ENCODE assay signal across 11 mouse cellular contexts in genomic region chr8:70655469-70655868, GRCm38 (mm10). TPM values are rescaled to one million over a fixed set of nuclear protein-coding genes. Genes with fewer than 3 reads are reported as not detected.
DNase-seq lines count a peak whose midpoint lies in the region; ATAC-seq and TF ChIP-seq lines count a peak whose summit lies in the region.
"Had no signal": no experiment of that assay in that cellular context is flagged by ENCODE, and none has a peak within 500 bp of the region (broad histone marks: within the 10 kb centered on the region; RNA-seq: fewer than 3 reads in every experiment).

No protein-coding gene starts in this region.

- 65% methylated on average over 2 of the region's 2 CpGs for WGBS in stomach, embryonic 16.5 days
- WGBS in stomach, postnatal 0 days, result 67% methylated on average over 2 of the region's 2 CpGs
- WGBS in hindbrain, embryonic 11.5 days, result 23% methylated on average over 2 of the region's 2 CpGs
- 9% methylated on average over 2 of the region's 2 CpGs for WGBS in midbrain, embryonic 12.5 days

- DNase-seq in stomach, postnatal 0 days (ENCODE audit: low spot score), result no peak
- peak; percentile 65 for DNase-seq in hindbrain, embryonic 11.5 days (ENCODE audit: low spot score)
- no peak for DNase-seq in left cerebral cortex, adult 11 months (ENCODE audit: low spot score)
- DNase-seq in cerebellum, adult 9-11 months, result no peak
- DNase-seq in lung, postnatal 4 days, result no peak
- DNase-seq: kidney, adult 18-20 months; kidney, postnatal 4 days; lung, adult 18-20 months; thymus, postnatal 25 days had no signal

- H3K9me3 ChIP-seq in stomach, embryonic 16.5 days (replicated peaks; ENCODE audit: control insufficient read depth, low read length), result no peaks in the 10 kb centered on the region
- H3K9me3 ChIP-seq in stomach, postnatal 0 days (ENCODE audit: control insufficient read depth, low read length), result no peaks in the 10 kb centered on the region
- no peaks in the 10 kb centered on the region for H3K9me3 ChIP-seq in hindbrain, embryonic 11.5 days (ENCODE audit: control insufficient read depth, low read length)
- H3K9me3 ChIP-seq in midbrain, embryonic 12.5 days, result no peaks in the 10 kb centered on the region

- no peak for TF ChIP-seq EP300 in stomach, postnatal 0 days (optimal IDR thresholded peaks at IDR 0.05)

- H3K9ac ChIP-seq in stomach, embryonic 16.5 days (ENCODE audit: low read length), result no peak overlapping the region; the same call in 1 of the 2 replicates
- H3K9ac ChIP-seq in stomach, postnatal 0 days (ENCODE audit: low read length), result no peak overlapping the region
- peak overlapping the region; percentile 49 for H3K9ac ChIP-seq in hindbrain, embryonic 11.5 days (ENCODE audit: low read depth, low read length)
- no peak overlapping the region for H3K9ac ChIP-seq in midbrain, embryonic 12.5 days (replicated peaks)

- no peak for ATAC-seq in stomach, embryonic 16.5 days (ENCODE audit: insufficient read depth, low FRiP score)
- no peak for ATAC-seq in stomach, postnatal 0 days (ENCODE audit: low FRiP score, low TSS enrichment)
- no peak for ATAC-seq in hindbrain, embryonic 11.5 days (ENCODE audit: low FRiP score)
- no peak for ATAC-seq in midbrain, embryonic 12.5 days (ENCODE audit: low FRiP score, low read depth)

- TF ChIP-seq CTCF in stomach, postnatal 0 days (IDR thresholded peaks at IDR 0.05; ENCODE audit: low read depth), result no peak

- H3K27me3 ChIP-seq in stomach, embryonic 16.5 days (ENCODE audit: control insufficient read depth, insufficient read depth, low read length), result no peaks in the 10 kb centered on the region
- H3K27me3 ChIP-seq in stomach, postnatal 0 days (ENCODE audit: control insufficient read depth, insufficient read depth, low read length), result no peaks in the 10 kb centered on the region
- no peaks in the 10 kb centered on the region for H3K27me3 ChIP-seq in hindbrain, embryonic 11.5 days (ENCODE audit: control insufficient read depth, insufficient read depth, low read length)
- H3K27me3 ChIP-seq in midbrain, embryonic 12.5 days, result no peaks in the 10 kb centered on the region

- H3K36me3 ChIP-seq in stomach, embryonic 16.5 days (ENCODE audit: control insufficient read depth, insufficient read depth, low read length), result 0 out of 2 replicates have a peak, but pooled peaks cover 6% of the 10 kb centered on the region
- H3K36me3 ChIP-seq in stomach, postnatal 0 days (ENCODE audit: control insufficient read depth, insufficient read depth, low read length), result peaks cover 11% of the 10 kb centered on the region
- H3K36me3 ChIP-seq in hindbrain, embryonic 11.5 days (ENCODE audit: control insufficient read depth, insufficient read depth, low read length), result peaks cover 9% of the 10 kb centered on the region; the same call in 1 of the 2 replicates
- H3K36me3 ChIP-seq in midbrain, embryonic 12.5 days, result peaks cover 28% of the 10 kb centered on the region

- peak overlapping the region; percentile 11; the same call in 1 of the 2 replicates for H3K27ac ChIP-seq in stomach, embryonic 16.5 days (ENCODE audit: low read length)
- no peak overlapping the region for H3K27ac ChIP-seq in stomach, postnatal 0 days (replicated peaks)
- H3K27ac ChIP-seq in hindbrain, embryonic 11.5 days (ENCODE audit: low read depth, low read length), result peak overlapping the region; percentile 98
- peak overlapping the region; percentile 96 for H3K27ac ChIP-seq in midbrain, embryonic 12.5 days (replicated peaks)

- H3K4me1 ChIP-seq in stomach, embryonic 16.5 days (ENCODE audit: control insufficient read depth, insufficient read depth, low read length), result peaks cover 24% of the 10 kb centered on the region
- H3K4me1 ChIP-seq in stomach, postnatal 0 days (replicated peaks; ENCODE audit: control insufficient read depth, insufficient read depth), result peaks cover 8% of the 10 kb centered on the region; the same call in 1 of the 2 replicates
- H3K4me1 ChIP-seq in hindbrain, embryonic 11.5 days (replicated peaks; ENCODE audit: control insufficient read depth, insufficient read depth, low read length), result peaks cover 8% of the 10 kb centered on the region
- peaks cover 60% of the 10 kb centered on the region for H3K4me1 ChIP-seq in midbrain, embryonic 12.5 days

- H3K4me3 ChIP-seq in stomach, embryonic 16.5 days (replicated peaks; ENCODE audit: low read length), result no peak overlapping the region
- H3K4me3 ChIP-seq in stomach, postnatal 0 days (ENCODE audit: low read depth, low read length), result no peak overlapping the region
- H3K4me3 ChIP-seq in hindbrain, embryonic 11.5 days (ENCODE audit: low read depth, low read length), result no peak overlapping the region
- no peak overlapping the region for H3K4me3 ChIP-seq in midbrain, embryonic 12.5 days

- H3K4me2 ChIP-seq in stomach, embryonic 16.5 days (ENCODE audit: low read depth, low read length), result no peak overlapping the region
- no peak overlapping the region for H3K4me2 ChIP-seq in stomach, postnatal 0 days (replicated peaks; ENCODE audit: low read depth)
- H3K4me2 ChIP-seq in hindbrain, embryonic 11.5 days (replicated peaks; ENCODE audit: low read depth, low read length), result no peak overlapping the region; the same call in 1 of the 2 replicates
- no peak overlapping the region; the same call in 1 of the 2 replicates for H3K4me2 ChIP-seq in midbrain, embryonic 12.5 days (replicated peaks)

RNA-seq across cellular contexts. Expression of gene Pgpep1, which starts 4.7 kb away (rescaled TPM):
- 47.4 and 57.5 TPM in 2 replicates for polyA plus RNA-seq in stomach, embryonic 16.5 days (2015; fragmentation: Nextera tagmentation; extraction: Ambion mirVana)
- polyA plus RNA-seq in stomach, postnatal 0 days (2015; fragmentation: Nextera tagmentation; extraction: Ambion mirVana), result 23.3 and 25.2 TPM in 2 replicates
- 170 TPM in 2 replicates for polyA plus RNA-seq in hindbrain, embryonic 11.5 days (2014; fragmentation: Nextera tagmentation; extraction: Ambion mirVana)
- 82.7 and 93.7 TPM in 2 replicates for polyA plus RNA-seq in midbrain, embryonic 12.5 days (2016; fragmentation: Nextera tagmentation; extraction: Ambion mirVana)

RNA-seq across cellular contexts. Expression of gene Lsm4, which starts 17.6 kb away (rescaled TPM):
- 154 and 173 TPM in 2 replicates for polyA plus RNA-seq in stomach, embryonic 16.5 days (2015; fragmentation: Nextera tagmentation; extraction: Ambion mirVana)
- 141 and 147 TPM in 2 replicates for polyA plus RNA-seq in stomach, postnatal 0 days (2015; fragmentation: Nextera tagmentation; extraction: Ambion mirVana)
- polyA plus RNA-seq in hindbrain, embryonic 11.5 days (2014; fragmentation: Nextera tagmentation; extraction: Ambion mirVana), result 282 and 299 TPM in 2 replicates
- 255 and 263 TPM in 2 replicates for polyA plus RNA-seq in midbrain, embryonic 12.5 days (2016; fragmentation: Nextera tagmentation; extraction: Ambion mirVana)

RNA-seq across cellular contexts. Expression of gene Gdf15, which starts 23.2 kb away (rescaled TPM):
- polyA plus RNA-seq in stomach, embryonic 16.5 days (2015; fragmentation: Nextera tagmentation; extraction: Ambion mirVana), result 0.57 and 0.60 TPM in 2 replicates
- 0.30 and 0.33 TPM in 2 replicates for polyA plus RNA-seq in stomach, postnatal 0 days (2015; fragmentation: Nextera tagmentation; extraction: Ambion mirVana)
- polyA plus RNA-seq in hindbrain, embryonic 11.5 days (2014; fragmentation: Nextera tagmentation; extraction: Ambion mirVana), result not detected in 2 replicates
- 0.17 TPM in 1 of 2 replicates, not detected in the other for polyA plus RNA-seq in midbrain, embryonic 12.5 days (2016; fragmentation: Nextera tagmentation; extraction: Ambion mirVana)

RNA-seq across cellular contexts. Expression of gene Lrrc25, which starts 39.5 kb away (rescaled TPM):
- polyA plus RNA-seq in stomach, embryonic 16.5 days (2015; fragmentation: Nextera tagmentation; extraction: Ambion mirVana), result 2.9 and 3.0 TPM in 2 replicates
- 2.3 and 2.7 TPM in 2 replicates for polyA plus RNA-seq in stomach, postnatal 0 days (2015; fragmentation: Nextera tagmentation; extraction: Ambion mirVana)
- polyA plus RNA-seq in hindbrain, embryonic 11.5 days (2014; fragmentation: Nextera tagmentation; extraction: Ambion mirVana), result 0.85 and 0.97 TPM in 2 replicates
- polyA plus RNA-seq in midbrain, embryonic 12.5 days (2016; fragmentation: Nextera tagmentation; extraction: Ambion mirVana), result 1.0 and 1.6 TPM in 2 replicates

RNA-seq across cellular contexts. Expression of gene Jund, which starts 43.3 kb away (rescaled TPM):
- polyA plus RNA-seq in stomach, embryonic 16.5 days (2015; fragmentation: Nextera tagmentation; extraction: Ambion mirVana), result 22.5 and 30.0 TPM in 2 replicates
- 78.3 and 108 TPM in 2 replicates for polyA plus RNA-seq in stomach, postnatal 0 days (2015; fragmentation: Nextera tagmentation; extraction: Ambion mirVana)
- polyA plus RNA-seq in hindbrain, embryonic 11.5 days (2014; fragmentation: Nextera tagmentation; extraction: Ambion mirVana), result 126 and 137 TPM in 2 replicates
- 206 and 213 TPM in 2 replicates for polyA plus RNA-seq in midbrain, embryonic 12.5 days (2016; fragmentation: Nextera tagmentation; extraction: Ambion mirVana)
